Mouse (Mus musculus) limb, embryonic 14.5 days (tissue): ENCODE data around the gene Fbxw11. TPM values are rescaled to one million over a fixed set of nuclear protein-coding genes. Genes with fewer than 3 reads are reported as not detected.

Experiments used
- ATAC-seq: fragments of 200-750 bp; cut with Nextera tagmentation; 2 replicates; pipeline ENCODE4 v1.8.0; 2017; ENCODE audit warnings: low read depth, moderate number of reproducible peaks, moderate TSS enrichment; ENCODE audit not compliant: low FRiP score
- DNase-seq: peaks from one replicate; pipeline ENCODE4 v3.0.0-alpha.2; 2015; ENCODE audit warnings: low spot score
- H3K27ac ChIP-seq: fragments of 300-500 bp; sonication (generic); replicated peaks from 2 replicates; pipeline ENCODE4 v1.5.1; 2014; ENCODE audit warnings: low read depth, mild to moderate bottlenecking, low read length, moderate library complexity, mixed read lengths
- H3K27me3 ChIP-seq: fragments of 300-500 bp; sonication (generic); 2 replicates; pipeline ENCODE4 v1.6.1; 2014; ENCODE audit warnings: low read length, mixed read lengths; ENCODE audit not compliant: control insufficient read depth, insufficient read depth
- H3K36me3 ChIP-seq: fragments of 300-500 bp; sonication (generic); 2 replicates; pipeline ENCODE4 v1.6.1; 2014; ENCODE audit warnings: mild to moderate bottlenecking, low read length, moderate library complexity, mixed read lengths; ENCODE audit not compliant: control insufficient read depth, insufficient read depth
- H3K4me1 ChIP-seq: fragments of 300-500 bp; sonication (generic); 2 replicates; pipeline ENCODE4 v1.6.1; 2014; ENCODE audit warnings: antibody characterized with exemption, low read length, mixed read lengths; ENCODE audit not compliant: control insufficient read depth, insufficient read depth
- H3K4me2 ChIP-seq: fragments of 300-500 bp; sonication (generic); replicated peaks from 2 replicates; pipeline ENCODE4 v1.6.1; 2014; ENCODE audit warnings: low read depth, mild to moderate bottlenecking, low read length, moderate library complexity; ENCODE audit not compliant: severe bottlenecking
- H3K4me3 ChIP-seq: fragments of 300-500 bp; sonication (generic); replicated peaks from 2 replicates; pipeline ENCODE4 v1.5.1; 2014; ENCODE audit warnings: low read length
- H3K9ac ChIP-seq: fragments of 300-500 bp; sonication (generic); 2 replicates; pipeline ENCODE4 v1.6.1; 2014; ENCODE audit warnings: mild to moderate bottlenecking, low read depth, low read length, moderate library complexity; ENCODE audit not compliant: severe bottlenecking
- H3K9me3 ChIP-seq: fragments of 300-500 bp; sonication (generic); 2 replicates; pipeline ENCODE4 v1.6.1; 2016; ENCODE audit warnings: low read length; ENCODE audit not compliant: control insufficient read depth
- POLR2A ChIP-seq: fragments of 200-500 bp; IDR thresholded peaks from 2 replicates; pipeline ENCODE4 v1.8.0; 2012; ENCODE audit warnings: inconsistent platforms, mild to moderate bottlenecking, moderate library complexity, borderline replicate concordance; ENCODE audit not compliant: insufficient read depth, insufficient read length; ENCODE audit errors: extremely low read depth
- WGBS: fragments of 180-500 bp; shearing (Covaris S2); extraction: QIAGEN DNeasy Blood & Tissue Kit; methylation state at CpG from one replicate; pipeline ENCODE4 v1.1.7; 2014; 5-methylcytosine and 5-hydroxymethylcytosine counted together
- polyA plus RNA-seq, 2 experiments: library from polyadenylated mRNA; depleted of rRNA in 1 of 2; stranded (reverse) in 1 of 2; unstranded in 1 of 2; fragments of >200 nt; fragmentation: Nextera tagmentation in 1 of 2; extraction: Ambion mirVana in 1 of 2; gene quantifications; 2 replicates each; pipeline versions ENCODE4 v1.2.1 to v1.2.3; 2012 to 2014

Fbxw11 gene
- polyA plus RNA-seq, 2 experiments, result 56.1 to 63.2 TPM

DNA sequence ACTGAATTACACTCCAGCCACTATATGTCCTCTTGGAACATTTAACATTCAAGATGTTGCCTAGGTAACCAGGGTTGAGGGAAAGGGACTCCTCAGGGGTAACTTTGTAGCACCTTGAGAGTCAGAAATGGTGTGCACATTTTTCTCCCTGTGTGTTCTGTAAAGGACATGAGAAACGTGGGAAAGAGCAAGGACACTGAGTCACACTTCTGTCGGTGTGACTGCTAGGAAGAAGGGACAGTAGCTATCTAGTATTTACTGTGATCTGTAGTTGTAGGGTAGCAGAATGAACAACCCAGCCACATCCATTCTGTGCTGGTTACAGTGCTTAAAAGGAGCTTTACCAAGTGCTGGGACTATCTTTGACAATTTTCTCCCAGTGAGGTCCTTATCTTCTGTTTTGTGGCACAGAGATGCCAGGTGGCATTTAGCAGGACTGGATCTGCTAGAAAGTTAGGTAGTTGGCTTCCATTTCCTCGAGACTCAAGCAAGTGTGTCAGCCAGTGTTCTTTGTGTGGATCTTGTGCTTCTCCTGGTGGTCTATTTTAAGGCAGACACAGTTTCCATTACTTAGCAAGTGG lies 57.5 kb downstream of the Fbxw11 start:
- H3K4me2 ChIP-seq, result no peak overlapping the region
- no peaks in the 10 kb centered on the region for H3K9me3 ChIP-seq
- no peak overlapping the region for H3K4me3 ChIP-seq
- H3K4me1 ChIP-seq, result peaks cover 7% of the 10 kb centered on the region; the same call in 1 of the 2 replicates
- 80% methylated on average over 3 of the region's 3 CpGs for WGBS
- H3K27me3 ChIP-seq, result no peaks in the 10 kb centered on the region
- no peak for TF ChIP-seq POLR2A
- ATAC-seq (no peak), DNase-seq (no peak)
- no peak overlapping the region for H3K9ac ChIP-seq
- H3K36me3 ChIP-seq, result no peaks in the 10 kb centered on the region
- H3K27ac ChIP-seq, result no peak overlapping the region

DNA sequence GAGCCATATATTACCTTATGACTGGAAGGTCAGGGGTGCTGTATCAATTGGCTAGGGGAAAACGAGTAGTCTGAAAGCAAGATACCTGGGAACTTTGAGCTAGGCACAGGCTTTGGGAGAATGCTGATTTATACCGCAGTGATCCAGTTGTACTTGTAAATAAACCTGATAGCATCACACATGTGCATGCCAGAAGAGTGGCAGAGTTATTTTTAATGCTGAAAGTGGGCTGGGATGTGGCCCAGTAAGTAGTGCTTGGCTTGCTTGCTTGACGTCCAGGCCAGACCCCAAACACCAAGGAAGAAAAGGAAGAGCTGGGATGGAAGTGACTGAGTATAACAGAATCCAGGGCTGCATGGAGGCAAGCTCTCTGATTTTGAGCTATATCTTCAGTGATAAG lies 59.0 kb downstream of the Fbxw11 start:
- no peaks in the 10 kb centered on the region for H3K9me3 ChIP-seq
- TF ChIP-seq POLR2A, result no peak
- H3K4me3 ChIP-seq, result no peak overlapping the region
- DNase-seq (no peak), ATAC-seq (no peak)
- H3K27ac ChIP-seq, result no peak overlapping the region
- 55% methylated on average over 3 of the region's 3 CpGs for WGBS
- no peak overlapping the region for H3K9ac ChIP-seq
- peaks cover 5% of the 10 kb centered on the region; the same call in 1 of the 2 replicates for H3K4me1 ChIP-seq
- H3K36me3 ChIP-seq, result no peaks in the 10 kb centered on the region
- H3K4me2 ChIP-seq, result no peak overlapping the region
- H3K27me3 ChIP-seq, result no peaks in the 10 kb centered on the region

DNA sequence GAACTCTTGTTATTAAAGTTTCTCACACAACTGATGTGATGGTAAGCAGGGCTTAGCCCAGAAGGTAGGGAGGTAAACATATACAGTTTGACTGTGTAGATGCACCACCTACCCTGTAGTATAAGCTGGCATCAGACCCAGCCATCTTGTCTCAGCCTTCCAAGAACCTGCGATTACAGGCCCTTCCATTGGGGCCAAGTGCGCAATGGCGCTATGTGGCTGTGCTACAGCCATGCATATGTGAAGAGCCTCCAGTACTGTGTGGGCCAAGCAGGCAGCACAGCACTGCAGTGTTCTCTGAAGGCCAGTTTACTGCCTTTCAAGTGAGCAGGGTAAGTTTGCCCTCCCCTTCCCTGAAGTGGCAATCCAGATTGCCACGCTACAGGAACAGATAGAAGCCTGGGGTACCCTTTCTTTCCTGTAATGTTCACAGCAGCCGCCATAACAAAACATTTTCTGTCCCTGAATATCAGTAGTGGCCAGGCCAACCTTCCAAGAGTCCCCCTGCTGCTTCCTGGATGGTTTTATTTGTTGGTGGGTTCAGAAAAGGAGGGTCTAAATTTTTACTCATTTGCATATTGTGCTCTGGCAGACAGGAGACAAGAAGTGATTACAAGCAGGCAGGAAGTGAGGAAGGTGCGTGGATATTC lies 61.8 kb downstream of the Fbxw11 start:
- Histone ChIP-seq H3K36me3 (no peaks in the 10 kb centered on the region), H3K4me1 (peaks cover 5% of the 10 kb centered on the region; the same call in 1 of the 2 replicates), H3K4me2 (no peak overlapping the region), H3K4me3 (no peak overlapping the region), H3K9me3 (no peaks in the 10 kb centered on the region), H3K27ac (no peak overlapping the region), H3K27me3 (no peaks in the 10 kb centered on the region), H3K9ac (no peak overlapping the region)
- no peak for ATAC-seq
- no peak for TF ChIP-seq POLR2A
- 91% methylated on average over 6 of the region's 6 CpGs for WGBS
- DNase-seq, result no peak

DNA sequence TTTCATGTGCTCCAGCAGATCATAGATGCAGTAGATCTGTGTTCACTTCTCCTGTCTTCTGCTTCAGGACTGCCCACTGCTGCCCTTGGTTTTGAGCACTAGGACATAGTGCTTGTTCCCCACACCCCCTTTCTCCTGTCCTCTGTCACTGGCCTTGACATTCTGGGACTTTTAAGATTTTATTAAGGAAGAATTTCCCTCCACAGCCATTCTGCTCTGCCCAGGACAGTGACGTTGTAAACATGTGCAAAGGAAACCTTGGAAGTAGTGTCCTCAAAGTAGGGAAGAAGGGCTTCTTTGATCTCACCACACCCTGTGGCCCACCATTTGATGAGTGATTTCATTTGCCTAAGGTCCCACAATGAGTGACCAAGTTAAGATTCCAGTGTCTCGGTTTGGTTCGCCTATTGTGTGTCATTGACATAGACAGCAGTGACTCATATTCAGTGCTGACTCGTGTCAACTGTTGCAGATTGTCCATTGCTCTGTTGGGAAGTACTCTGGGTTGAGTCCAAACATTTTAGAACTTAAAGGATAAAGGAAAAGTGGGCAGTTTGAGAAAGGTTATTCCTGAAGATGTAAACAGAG lies 64.0 kb downstream of the Fbxw11 start:
- WGBS, result 89% methylated on average over 4 of the region's 4 CpGs
- Histone ChIP-seq H3K27me3 (no peaks in the 10 kb centered on the region), H3K4me1 (peaks cover 5% of the 10 kb centered on the region; the same call in 1 of the 2 replicates), H3K27ac (no peak overlapping the region), H3K9me3 (no peaks in the 10 kb centered on the region), H3K9ac (no peak overlapping the region), H3K4me2 (no peak overlapping the region), H3K36me3 (no peaks in the 10 kb centered on the region), H3K4me3 (no peak overlapping the region)
- no peak for TF ChIP-seq POLR2A
- ATAC-seq (no peak), DNase-seq (no peak)

DNA sequence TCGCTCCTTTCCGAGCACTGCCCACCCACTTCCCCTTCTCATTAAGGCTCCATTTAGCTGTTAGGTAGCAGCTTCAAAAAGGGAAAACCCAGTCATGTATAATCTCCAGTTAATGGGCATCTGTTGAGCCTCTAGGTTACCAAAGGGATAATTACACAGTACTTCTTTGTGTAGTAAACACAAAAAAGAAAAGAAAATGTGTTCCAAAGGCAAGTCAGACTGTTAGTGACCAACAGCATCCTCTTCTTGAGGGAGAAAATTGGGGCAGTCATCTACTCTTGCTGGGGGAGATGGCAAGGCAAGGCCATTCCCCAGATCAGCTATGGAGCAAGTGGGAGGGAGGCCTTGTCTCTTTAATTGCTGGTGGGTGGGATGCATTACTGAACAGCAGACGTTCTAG lies 65.0 kb downstream of the Fbxw11 start:
- no peaks in the 10 kb centered on the region for H3K27me3 ChIP-seq
- no peak for DNase-seq
- H3K4me3 ChIP-seq, result no peak overlapping the region
- no peak overlapping the region for H3K9ac ChIP-seq
- H3K4me1 ChIP-seq, result peaks cover 2% of the 10 kb centered on the region; the same call in 1 of the 2 replicates
- WGBS, result 58% methylated on average over 3 of the region's 3 CpGs
- no peak for ATAC-seq
- no peaks in the 10 kb centered on the region for H3K9me3 ChIP-seq
- no peak overlapping the region for H3K27ac ChIP-seq
- H3K36me3 ChIP-seq, result peaks cover 10% of the 10 kb centered on the region
- no peak for TF ChIP-seq POLR2A
- H3K4me2 ChIP-seq, result no peak overlapping the region
